Mouse (Mus musculus) CH12.LX (cell line): ENCODE data around the gene Brsk2.

Source experiments
- CHD1 ChIP-seq: IDR thresholded peaks from 2 replicates; pipeline ENCODE4 v1.6.1; 2012; ENCODE audit warnings: low read depth, low read length, improper control_type of control experiment, inconsistent platforms
- CHD2 ChIP-seq: IDR thresholded peaks from 2 replicates; pipeline ENCODE4 v1.6.1; 2011; ENCODE audit warnings: low read length, improper control_type of control experiment
- CTCF ChIP-seq, 2 experiments: IDR thresholded peaks in 1 of 2; conservative IDR thresholded peaks in 1 of 2; 2 replicates each; pipeline ENCODE4 v1.5.1; 2011 to 2012; ENCODE audit warnings: low read depth in 2 of 2, low read length in 2 of 2, improper control_type of control experiment in 1 of 2, inconsistent platforms in 1 of 2, mild to moderate bottlenecking in 1 of 2, moderate library complexity in 1 of 2
- ELF1 ChIP-seq: IDR thresholded peaks from 2 replicates; pipeline ENCODE4 v1.6.1; 2014; ENCODE audit warnings: low read depth, mild to moderate bottlenecking, inconsistent platforms, low read length, improper control_type of control experiment
- EP300 ChIP-seq: IDR thresholded peaks from 2 replicates; pipeline ENCODE4 v1.6.1; 2011; ENCODE audit warnings: low read length, improper control_type of control experiment
- GABPA ChIP-seq: IDR thresholded peaks from 2 replicates; pipeline ENCODE4 v1.6.1; 2012; ENCODE audit warnings: low read depth, low read length, improper control_type of control experiment, inconsistent platforms; ENCODE audit not compliant: insufficient replicate concordance
- HCFC1 ChIP-seq: IDR thresholded peaks from 2 replicates; pipeline ENCODE4 v1.6.1; 2012; ENCODE audit warnings: low read depth, mild to moderate bottlenecking, inconsistent platforms, low read length, improper control_type of control experiment
- KAT2A ChIP-seq: IDR thresholded peaks from 2 replicates; pipeline ENCODE4 v1.6.1; 2012; ENCODE audit warnings: low read length, improper control_type of control experiment, inconsistent platforms; ENCODE audit not compliant: insufficient replicate concordance
- MAFK ChIP-seq: IDR thresholded peaks from 2 replicates; pipeline ENCODE4 v1.6.1; 2011; ENCODE audit warnings: low read length, improper control_type of control experiment; ENCODE audit not compliant: insufficient replicate concordance
- MAZ ChIP-seq: IDR thresholded peaks from 2 replicates; pipeline ENCODE4 v1.6.1; 2012; ENCODE audit warnings: low read depth, mild to moderate bottlenecking, inconsistent platforms, low read length, improper control_type of control experiment, moderate library complexity
- POLR2A ChIP-seq: IDR thresholded peaks from 2 replicates; pipeline ENCODE4 v1.6.1; 2011; ENCODE audit warnings: low read depth, mild to moderate bottlenecking, improper control_type of control experiment, low read length
- RAD21 ChIP-seq: IDR thresholded peaks from 2 replicates; pipeline ENCODE4 v1.6.1; 2011; ENCODE audit warnings: low read depth, mild to moderate bottlenecking, low read length, improper control_type of control experiment, moderate library complexity
- TBP ChIP-seq: conservative IDR thresholded peaks from 2 replicates; pipeline ENCODE4 v1.6.1; 2011; ENCODE audit warnings: low read depth, low read length, improper control_type of control experiment

DNA sequence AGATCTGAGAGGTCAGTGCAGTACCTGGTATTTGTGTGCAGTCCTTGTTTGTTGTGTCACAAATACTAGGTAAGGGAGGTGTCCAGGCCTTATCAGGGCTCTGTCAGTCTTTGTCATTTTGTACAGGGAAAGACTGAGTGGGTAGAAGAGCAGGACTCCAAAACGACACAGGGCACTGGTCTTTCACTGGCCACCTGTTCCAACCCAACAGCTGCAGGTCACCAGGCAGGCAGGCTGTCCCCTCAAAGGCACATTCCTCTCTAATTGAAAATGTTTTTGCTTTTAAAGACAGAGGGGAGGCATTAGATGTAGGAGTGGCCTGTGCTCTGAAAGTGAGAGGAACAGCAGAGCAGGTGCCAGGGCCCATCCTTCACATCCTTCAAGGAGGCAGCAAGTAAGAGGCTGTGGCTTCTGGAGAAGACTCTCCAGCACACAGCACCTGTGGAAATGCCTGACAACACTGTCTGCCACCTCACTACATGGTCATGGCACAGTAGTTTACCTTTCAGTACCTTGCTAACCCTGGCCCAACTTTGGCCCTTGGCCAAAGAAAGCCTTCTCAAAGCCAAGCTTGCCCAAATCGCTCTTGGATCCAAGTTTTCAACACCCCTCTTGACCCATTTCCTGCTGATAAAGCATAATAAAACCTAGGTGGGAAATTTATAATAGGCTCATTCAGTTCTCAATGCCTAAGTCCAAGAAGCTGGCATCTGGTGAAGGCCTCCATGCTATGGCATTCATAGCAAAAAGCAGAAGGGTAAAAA is 85.7 kb downstream of the Brsk2 start:
- TF ChIP-seq POLR2A = no peak
- TF ChIP-seq CTCF (conservative IDR thresholded peaks at IDR 0.05 in 1 of 2, IDR thresholded peaks at IDR 0.05 in 1 of 2; ENCODE audit: low read depth in 2 of 2, low read length in 2 of 2) = no peak
- no peak for TF ChIP-seq ELF1
- no peak for TF ChIP-seq MAFK
- TF ChIP-seq EP300 = no peak
- TF ChIP-seq CHD1 = no peak
- TF ChIP-seq GABPA = no peak
- TF ChIP-seq CHD2 = no peak
- no peak for TF ChIP-seq KAT2A
- no peak for TF ChIP-seq TBP
- no peak for TF ChIP-seq HCFC1
- TF ChIP-seq MAZ = no peak
- TF ChIP-seq RAD21 = no peak
